Mouse (Mus musculus): ENCODE results near the gene Arid3a.

Arid3a gene

DNA sequence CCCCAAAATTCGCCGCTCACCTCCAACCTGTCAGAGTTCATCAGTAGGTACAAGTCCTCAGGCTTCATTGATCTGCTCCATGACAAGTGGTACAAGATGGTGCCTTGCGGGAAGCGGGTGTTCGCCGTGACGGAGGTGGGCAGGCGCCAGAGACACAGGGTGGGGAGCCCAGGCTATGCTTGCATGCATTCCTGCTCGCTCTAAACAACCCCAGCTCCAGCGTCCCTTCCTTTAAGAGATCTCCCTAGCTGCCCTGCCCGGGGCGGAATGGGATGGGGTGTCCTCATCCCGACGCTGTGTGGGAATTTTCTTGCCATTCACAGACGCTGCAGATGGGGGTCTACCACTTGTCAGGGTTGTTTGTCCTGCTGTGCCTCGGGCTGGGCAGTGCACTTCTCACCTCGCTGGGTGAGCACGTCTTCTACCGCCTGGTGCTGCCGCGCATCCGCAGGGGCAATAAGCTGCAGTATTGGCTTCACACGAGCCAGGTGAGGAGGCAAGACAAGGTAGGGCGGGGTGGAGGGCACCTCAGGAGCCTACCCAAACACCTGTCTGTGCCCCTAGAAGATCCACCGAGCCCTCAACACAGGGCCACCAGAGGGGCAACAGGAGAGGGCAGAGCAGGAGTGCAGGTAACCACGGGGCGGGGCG lies 49.4 kb downstream of the Arid3a start:
- DNase-seq (ENCODE audit: low spot score), result no peak

DNA sequence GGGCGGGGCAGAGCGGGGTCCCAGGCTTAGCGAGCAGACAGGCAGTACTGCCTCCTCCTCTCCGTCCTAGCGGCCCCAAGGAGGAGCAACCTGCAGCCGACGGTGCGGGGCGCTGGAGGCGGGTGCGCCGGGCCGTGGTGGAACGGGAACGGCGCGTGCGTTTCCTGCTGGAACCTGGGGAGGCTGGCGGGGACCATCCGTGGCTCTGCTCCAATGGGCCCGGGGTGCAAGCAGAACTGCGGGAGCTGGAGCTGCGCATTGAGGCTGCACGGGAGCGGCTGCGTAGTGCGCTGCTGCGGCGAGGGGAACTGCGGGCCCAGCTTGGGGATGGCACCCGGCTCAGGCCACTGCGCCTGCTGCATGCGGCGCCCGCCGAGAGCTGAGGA lies 49.9 kb downstream of the Arid3a start:
- no peak for DNase-seq (ENCODE audit: low spot score)

DNA sequence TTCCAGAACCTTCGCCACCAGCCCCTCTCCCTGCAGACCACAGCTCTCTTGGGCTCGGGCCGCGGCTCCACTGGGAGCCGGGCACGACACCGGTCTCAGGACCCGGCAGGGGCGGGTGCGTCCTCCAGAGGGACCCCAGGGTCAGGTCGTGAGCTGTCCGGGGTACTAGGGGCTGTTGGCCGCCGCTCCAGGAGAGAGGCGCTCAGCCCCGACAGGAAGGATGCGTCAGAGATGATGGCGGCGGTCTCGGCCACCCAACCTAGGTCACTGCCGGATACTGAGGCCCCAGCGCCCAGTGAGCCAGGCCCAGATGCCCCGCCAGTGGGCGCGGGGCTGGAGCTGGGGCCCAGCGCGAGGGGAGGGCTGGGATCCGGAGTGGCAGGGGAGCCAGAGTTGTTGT lies 50.5 kb downstream of the Arid3a start:
- DNase-seq (ENCODE audit: low spot score), result no peak

DNA sequence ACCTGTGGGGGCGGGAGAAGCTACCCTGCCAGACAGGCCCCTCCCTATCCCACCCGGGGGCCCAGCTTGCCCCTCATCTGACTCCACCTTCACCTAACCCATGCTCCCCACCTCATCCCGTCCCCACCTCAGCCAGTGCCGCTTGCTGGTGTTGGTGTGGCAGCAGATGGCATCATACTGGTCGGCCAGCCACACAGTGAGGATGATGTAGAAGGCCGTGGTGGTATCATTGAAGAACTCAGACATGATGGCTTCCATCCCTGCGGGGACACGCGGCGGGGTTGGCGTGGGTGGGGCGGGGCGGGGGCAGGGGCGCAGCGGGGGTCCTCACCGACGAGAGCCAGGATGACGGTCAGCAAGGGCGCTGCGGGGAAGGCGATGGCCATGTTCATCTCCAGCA lies 51.2 kb downstream of the Arid3a start:
- no peak for DNase-seq (ENCODE audit: low spot score)

DNA sequence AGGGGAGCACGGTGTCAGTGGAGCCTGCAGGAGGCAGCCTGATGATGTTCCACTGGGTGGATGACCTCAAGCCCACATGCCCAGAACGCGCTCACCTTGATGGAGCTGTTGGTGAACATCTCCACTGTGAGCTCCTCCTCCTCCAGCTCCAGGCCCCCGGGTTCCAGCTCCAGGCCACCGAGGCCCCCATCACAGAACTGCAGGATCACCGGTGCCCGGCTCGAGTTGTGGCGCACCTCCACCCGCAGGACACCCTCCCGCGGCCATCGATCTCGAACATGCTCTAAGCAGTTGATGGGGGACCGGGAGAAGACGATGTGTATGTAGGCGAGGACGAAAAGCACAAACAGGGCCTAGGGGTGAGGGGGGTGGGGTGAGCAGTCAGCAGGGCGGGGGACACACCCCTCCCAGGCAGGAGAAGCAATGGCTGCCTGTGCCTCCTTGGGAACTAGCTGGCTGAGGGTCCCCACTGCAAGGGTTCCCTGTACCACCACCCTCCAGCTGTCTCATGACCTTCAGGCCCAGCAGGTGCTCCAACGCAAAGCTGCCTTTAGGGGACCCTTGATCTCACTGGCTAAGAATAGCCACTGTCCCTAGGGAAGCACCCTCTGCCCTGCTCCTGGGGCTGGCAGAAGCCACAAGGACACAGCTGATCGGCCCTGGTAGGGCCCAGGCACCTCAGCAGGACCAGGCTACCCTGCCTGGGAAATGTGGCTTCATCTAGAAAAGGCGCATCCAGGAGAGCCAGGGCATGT lies 52.7 kb downstream of the Arid3a start:
- DNase-seq (ENCODE audit: low spot score), result no peak

DNA sequence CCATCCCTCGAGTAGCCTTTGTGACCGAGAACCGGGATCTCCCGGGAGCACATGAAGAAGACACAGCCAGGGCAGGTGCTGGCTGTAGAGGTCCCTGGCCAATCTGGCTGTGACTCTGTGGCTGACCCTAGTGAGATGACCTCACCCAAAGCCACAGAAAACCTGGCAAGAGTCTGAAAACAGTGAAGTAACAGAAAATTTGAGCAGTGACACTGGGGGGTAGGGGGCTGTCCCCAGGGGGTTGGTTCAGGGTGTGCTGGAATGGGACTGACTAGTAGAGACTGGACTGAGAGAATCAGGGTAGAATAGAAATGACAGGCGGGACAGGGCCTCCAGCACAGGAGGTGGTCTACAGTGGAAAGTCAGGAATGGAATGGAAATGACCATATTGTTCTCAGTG lies 56.4 kb downstream of the Arid3a start:
- DNase-seq (ENCODE audit: low spot score), result no peak

DNA sequence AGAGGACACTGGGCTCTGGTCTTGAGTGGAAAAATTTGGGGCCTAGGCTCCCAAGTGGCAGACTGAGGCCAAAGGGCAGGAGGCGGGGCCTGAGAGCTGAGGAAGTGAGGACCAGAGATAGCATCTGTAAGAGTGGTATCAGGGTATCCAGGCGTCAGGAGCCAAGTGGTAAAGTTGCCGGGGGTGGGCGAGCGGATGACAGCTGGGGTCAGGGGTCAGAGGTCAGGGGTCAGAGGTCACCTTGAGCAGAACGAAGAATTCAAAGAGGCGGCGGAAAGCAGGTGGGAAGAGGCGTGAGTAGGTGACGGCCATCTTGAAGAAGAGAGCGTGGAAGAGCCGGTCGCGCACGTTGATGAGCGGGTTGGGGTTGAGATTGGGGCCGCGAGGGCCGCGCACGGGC lies 56.8 kb downstream of the Arid3a start:
- peak; percentile 88 for DNase-seq (ENCODE audit: low spot score)

DNA sequence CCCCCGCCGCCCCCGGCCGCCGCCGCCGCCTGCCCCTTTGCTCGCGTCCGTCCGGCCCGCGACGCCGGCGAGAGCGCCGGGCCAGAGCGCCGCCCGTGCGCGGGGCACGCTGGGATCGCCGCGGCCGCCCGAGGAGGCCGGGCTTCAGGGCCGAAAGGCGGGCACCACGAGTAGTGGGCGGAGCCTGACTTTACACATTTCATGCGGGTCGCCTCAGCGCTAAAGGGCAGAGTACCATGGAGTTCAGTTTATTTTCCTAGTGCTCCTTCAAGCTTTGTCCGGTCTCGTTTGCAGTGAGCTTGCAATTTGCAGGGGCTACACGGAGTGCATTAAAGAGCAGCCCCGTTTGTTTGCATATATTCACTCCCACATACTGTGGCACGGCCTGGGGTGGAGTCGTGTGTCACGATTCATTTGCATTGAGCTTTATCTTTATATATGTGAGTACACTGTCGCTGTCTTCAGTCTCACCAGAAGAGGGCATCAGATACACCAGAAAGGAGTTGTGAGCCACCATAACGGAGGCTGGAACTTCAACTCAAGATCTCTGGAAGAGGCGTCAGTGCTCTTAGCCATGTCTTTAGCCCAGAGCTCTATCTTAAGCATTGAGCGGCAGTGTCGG lies 57.5 kb downstream of the Arid3a start, which contains the start of gene Tmem259:
Gene Tmem259, minus strand, starts transcription at position 136 of the 622 bp plus-strand sequence.
- DNase-seq (ENCODE audit: low spot score), result peak; percentile 93

DNA sequence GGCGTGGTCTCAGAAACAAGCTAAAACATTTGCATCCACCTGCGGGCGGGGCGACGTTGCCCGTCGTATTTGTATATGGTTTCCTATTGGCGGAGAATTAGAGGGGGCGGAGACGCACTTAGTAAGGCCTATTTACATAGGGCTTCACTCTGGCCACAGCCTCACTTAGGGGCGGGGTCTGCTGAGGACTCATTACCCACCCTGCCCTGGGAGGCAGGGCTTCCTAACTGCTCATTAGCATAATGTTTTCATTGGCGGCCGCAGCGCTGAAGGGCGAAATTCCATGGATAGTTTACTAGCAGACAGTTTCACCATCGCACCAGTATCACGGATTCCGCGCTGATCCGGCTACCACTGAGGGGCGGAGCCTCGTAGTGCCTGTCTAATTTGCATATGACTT lies 58.0 kb downstream of the Arid3a start:
- peak; percentile 94 for DNase-seq (ENCODE audit: low spot score)

DNA sequence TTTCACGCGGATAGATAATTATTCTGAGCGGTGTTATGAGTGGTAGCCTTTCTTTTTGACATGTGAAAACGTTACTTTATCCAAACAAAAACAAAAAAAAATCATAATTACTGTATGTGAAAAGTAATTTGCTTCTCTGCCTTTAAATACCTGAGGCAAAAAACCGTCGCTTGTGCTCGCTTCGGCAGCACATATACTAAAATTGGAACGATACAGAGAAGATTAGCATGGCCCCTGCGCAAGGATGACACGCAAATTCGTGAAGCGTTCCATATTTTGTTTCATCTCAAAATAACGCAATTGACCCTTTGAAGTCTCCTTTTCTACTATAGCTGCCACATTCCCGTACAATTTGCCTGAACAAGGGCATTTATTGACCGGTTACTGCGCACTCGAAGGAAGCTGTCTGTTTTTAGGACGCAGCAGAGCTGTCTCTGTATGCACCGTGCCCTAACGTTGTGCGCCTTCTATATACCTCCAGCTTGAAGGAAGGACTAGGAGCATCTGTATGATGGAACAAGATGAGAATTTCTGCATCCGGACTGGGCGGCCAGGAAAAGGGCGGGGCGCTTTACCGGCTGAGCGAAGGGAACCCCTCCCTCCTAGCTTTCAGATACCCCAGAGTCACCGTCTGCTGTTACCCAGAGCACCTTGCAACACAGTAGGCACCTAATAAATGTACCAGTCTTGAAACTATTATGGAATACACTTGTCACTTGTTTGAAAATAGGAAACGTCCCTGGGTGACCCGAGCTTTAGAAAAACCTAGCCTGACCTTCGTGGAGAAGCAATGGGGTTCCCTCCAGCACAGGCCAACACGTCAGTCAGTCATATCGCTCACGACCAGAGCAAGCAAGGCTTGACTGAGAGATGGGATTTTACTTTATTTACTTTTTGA lies 58.7 kb downstream of the Arid3a start:
- peak; percentile 74 for DNase-seq (ENCODE audit: low spot score)

DNA sequence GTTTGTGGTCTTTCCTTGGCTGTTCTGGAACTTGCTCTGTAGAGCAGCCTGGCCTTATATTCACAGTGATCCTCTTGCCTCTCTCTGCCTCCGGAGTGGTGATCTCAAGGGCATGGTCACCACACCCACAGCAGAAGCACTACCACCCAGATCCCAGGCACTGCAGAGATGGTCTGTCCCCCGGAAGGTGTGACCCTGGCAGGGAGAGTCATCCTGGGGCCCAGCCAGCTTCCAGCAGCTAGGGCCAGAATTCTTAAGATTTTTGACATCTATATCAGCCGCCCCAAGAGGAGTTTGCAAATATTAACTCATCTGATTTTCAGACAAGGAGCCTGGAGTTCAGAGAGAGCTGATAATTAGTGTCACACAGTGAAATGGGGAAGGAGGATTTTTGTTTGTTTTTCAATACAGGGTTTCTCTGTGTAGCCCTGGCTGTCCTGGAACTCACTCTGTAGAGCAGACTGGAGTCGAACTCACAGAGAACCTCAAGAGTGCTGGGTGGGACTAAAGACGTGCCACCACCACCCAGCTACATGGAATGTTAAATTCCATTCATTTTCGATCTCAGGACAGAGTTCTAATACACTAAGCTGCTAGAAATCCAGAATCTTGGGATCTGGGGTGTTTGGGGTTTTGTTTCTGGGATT lies 59.5 kb downstream of the Arid3a start:
- DNase-seq (ENCODE audit: low spot score), result no peak

DNA sequence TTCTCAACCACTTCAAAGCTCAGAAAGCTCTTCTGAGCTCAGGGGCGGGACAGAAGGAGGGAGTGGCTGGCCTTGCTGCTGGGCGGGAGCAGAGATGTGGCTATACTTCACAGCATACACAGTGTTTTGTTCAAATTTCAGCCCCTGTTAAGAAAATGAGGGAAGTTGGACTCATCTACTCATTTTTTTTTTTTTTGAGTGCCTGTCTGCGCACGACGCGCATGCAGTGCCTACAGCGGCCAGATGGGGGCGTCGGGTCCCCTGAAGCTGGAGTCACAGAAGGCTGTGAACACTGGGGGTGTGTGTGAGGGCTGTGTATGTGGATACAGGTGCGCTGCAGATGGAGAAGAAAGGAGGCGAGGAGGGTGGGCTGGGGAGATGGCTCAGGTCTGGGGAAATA lies 60.1 kb downstream of the Arid3a start:
- DNase-seq (ENCODE audit: low spot score), result peak; percentile 95

DNA sequence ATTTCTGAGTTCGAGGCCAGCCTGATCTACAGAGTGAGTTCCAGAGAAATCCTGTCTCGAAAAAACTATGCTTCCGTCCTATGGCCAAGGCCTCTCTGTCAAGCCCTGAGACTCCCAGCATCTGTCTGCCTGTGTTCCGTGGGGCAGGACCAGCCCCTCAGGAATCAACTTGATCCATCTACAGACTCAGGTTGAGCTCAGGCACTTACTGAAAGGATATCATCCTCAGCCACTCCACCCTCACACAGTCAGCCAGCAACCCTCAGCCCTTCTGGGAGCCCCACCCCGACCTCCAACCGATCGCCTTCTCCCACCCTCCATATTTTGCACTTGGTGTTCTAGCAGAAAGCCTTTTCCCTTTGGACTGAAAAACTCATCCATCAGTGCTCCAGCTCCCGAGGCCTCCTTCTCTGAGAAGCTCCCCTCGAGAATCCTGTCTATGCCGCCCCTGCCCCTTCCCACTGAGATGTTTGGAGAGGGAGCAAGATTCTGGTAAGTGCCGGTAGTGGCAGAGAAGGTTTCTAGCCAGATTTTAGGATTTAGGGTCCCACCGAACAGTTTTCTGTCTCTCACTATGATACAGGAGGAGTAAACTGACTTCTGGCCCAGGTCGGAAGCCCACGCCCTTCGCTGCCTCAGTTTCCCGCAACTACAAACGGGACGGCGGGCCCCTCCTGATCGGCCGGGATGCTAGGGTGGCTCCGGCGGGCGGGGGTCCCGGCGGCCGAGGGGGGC lies 61.1 kb downstream of the Arid3a start:
- DNase-seq (ENCODE audit: low spot score), result no peak

DNA sequence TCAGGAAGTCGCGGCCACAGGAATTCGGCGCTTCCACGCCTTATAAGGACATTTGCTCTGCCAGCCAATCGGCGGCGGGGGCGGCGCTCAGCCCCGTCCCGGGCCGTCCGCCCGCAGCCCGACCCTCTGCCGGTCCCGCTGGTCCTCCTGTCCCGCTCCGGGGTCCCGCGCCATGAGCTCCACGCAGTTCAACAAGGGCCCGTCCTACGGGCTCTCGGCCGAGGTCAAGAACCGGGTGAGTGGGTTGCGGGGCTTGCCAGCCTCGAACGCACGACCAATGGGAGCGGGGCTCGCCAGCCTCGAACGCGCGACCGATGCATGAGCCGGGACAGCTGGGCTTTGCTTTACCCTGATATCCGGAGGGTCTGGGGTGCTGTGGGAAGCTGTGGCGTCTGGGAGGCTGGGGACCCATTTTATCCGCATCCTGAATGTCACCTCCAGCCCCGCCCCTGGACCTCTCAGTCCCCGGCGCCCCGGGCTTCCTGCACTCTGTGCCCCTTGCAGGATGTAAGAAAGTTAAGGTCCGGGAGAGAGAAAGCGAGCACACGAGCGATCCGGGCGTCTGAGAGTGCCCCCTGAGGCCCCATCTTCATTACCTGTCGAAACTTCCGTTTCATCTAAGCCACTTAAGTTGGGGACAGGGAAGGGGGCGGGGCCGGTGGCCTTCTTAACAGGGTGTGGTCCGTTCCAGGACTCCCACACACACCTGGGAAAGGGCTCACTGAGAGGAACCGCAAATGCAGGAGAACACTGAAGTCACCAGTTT lies 61.8 kb downstream of the Arid3a start, which contains the start of gene Cnn2:
Gene Cnn2, plus strand, starts transcription at position 79 of the 766 bp plus-strand sequence.
- peak; percentile 76 for DNase-seq (ENCODE audit: low spot score)

DNA sequence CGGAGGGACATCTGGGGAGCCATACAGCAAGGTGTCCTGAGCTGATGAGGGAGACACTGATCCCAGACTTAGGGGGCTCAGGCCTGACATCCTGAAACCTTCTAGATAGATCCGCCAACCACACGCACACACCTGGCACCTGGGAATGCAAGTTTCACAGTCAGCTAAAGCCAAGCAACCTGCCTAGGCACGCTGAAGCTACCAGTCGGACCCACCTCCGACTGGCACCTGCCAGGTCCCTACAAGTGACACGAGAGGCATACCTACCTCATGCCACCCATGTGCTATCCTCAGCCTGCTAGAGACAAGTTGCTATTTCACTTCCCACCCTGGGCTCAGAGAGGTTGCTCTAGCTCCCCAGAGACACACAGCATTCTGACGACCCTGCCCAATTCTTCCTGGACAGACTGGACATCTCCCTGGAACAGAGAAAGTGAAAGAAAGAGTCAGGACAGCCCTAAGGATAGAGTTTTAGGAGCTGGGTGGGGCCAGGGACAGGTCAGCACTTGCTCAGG lies 62.5 kb downstream of the Arid3a start:
- no peak for DNase-seq (ENCODE audit: low spot score)

DNA sequence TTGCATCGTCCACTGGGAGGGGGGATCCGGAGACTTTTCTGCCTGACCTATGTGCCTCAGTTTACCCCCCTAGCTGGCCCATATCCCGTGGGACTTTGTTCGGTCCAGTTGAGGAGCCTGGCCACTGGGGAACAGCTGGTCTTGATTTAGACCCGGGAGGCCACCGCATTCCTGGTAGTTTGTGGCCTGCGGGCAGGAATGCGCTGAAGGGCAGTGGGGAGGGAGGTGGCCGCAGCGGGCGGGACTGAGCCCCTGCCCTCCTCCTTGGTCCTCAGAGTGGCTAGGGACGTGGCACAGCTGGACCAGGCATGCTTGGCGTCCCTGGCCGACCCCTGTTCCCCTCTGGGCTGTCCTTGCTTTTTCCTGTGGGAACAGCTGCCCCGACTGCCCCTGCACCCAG lies 63.0 kb downstream of the Arid3a start:
- DNase-seq (ENCODE audit: low spot score), result no peak

DNA sequence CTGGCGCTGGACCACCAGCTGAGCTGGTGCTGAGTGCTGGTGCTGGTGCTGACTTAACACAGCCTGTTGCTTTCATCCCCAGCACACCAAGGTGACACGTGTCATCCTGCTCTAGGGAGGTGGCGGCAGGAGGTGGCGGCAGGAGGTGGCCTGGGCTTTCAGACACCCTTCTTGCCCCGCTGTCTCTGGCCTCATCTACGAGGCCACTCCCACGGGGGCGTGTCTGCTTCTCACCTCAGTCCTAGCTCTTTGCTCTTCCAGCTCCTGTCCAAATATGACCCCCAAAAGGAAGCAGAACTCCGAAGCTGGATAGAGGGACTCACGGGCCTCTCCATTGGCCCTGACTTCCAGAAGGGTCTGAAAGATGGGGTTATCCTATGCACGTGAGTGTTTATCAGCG lies 64.3 kb downstream of the Arid3a start:
- DNase-seq (ENCODE audit: low spot score), result no peak

DNA sequence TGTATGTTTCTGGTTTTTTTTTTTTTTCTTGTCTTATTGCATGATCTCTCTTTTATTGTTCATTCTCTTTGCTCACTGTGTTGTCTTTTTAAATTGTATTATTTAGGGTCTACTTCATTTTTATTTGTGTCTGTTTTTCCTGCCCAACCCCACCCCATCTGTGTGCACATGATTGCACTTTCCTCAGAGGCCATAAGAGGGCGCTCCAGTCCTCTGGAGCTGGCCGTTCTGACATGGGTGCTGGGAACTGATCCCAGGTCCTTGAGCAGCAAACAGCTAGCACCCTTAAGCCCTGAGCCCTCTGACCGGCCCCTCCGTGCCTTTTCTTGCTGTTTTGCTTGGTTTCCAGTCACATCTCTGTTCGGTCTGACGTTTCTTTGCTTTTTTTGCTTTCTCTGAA lies 64.7 kb downstream of the Arid3a start:
- DNase-seq (ENCODE audit: low spot score), result no peak

DNA sequence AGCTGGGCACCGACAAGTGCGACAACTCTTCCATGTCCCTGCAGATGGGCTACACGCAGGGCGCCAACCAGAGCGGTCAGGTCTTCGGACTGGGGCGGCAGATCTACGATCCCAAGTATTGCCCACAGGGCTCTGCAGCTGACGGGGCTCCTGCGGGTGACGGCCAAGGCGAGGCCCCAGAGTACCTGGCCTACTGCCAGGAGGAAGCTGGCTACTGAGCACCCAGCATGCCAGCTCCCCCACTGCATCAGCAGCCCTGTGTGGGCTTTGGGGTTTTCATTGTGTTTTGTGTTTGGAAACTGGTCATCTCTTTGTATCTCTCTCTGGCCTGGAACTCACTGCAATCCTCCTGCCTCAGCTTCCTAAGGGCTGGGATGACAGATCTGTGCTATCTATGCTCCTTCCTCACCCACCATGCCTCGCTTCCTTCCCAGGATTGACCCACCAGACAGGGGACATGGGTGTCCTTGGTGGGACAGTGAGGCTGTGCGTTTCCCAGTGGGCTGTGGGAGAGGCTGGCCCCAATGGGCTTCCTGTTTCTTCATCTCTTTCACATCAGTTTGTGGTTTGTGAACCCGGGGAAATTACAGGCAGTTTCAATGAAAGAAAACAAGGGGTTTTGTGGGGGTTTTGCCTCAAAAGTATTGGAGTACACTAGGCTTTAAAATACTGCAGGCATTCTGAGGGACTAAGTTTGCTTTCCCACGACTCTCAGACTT lies 67.7 kb downstream of the Arid3a start:
- DNase-seq (ENCODE audit: low spot score), result no peak

Measured in testis, postnatal 10 days (tissue).